Mouse (Mus musculus) embryonic facial prominence, embryonic 11.5 days (tissue): ENCODE results near the gene Fam160b1. TPM values are rescaled to one million over a fixed set of nuclear protein-coding genes. Genes with fewer than 3 reads are reported as not detected.
A peak's percentile ranks its signal among the peaks of the same experiment; 100 is the strongest.

Source experiments
- ATAC-seq: fragments of 200-750 bp; cut with Nextera tagmentation; replicated peaks from 2 replicates; pipeline ENCODE4 v1.8.0; 2017; ENCODE audit warnings: low read depth; ENCODE audit not compliant: insufficient number of reproducible peaks, low FRiP score, low TSS enrichment
- DNase-seq: peaks from one replicate; pipeline ENCODE4 v3.0.0-alpha.2; 2015; ENCODE audit warnings: low spot score
- H3K27ac ChIP-seq: fragments of 300-500 bp; sonication (generic); replicated peaks from 2 replicates; pipeline ENCODE4 v1.5.1; 2014; ENCODE audit warnings: mild to moderate bottlenecking, low read depth, low read length, control low read depth
- H3K27me3 ChIP-seq: fragments of 300-500 bp; sonication (generic); 2 replicates; pipeline ENCODE4 v1.6.1; 2014; ENCODE audit warnings: mild to moderate bottlenecking, low read length, moderate library complexity, mixed read lengths; ENCODE audit not compliant: control insufficient read depth, insufficient read depth
- H3K36me3 ChIP-seq: fragments of 300-500 bp; sonication (generic); replicated peaks from 2 replicates; pipeline ENCODE4 v1.6.1; 2014; ENCODE audit warnings: low read depth, mild to moderate bottlenecking, low read length, moderate library complexity, mixed read lengths; ENCODE audit not compliant: control insufficient read depth, insufficient read depth
- H3K4me1 ChIP-seq: fragments of 300-500 bp; sonication (generic); 2 replicates; pipeline ENCODE4 v1.6.1; 2014; ENCODE audit warnings: low read length, mixed read lengths; ENCODE audit not compliant: control insufficient read depth, insufficient read depth
- H3K4me2 ChIP-seq: fragments of 300-500 bp; sonication (generic); 2 replicates; pipeline ENCODE4 v1.6.1; 2014; ENCODE audit warnings: low read depth, mild to moderate bottlenecking, control low read depth, low read length, moderate library complexity
- H3K4me3 ChIP-seq: fragments of 300-500 bp; sonication (generic); 2 replicates; pipeline ENCODE4 v1.5.1; 2014; ENCODE audit warnings: low read depth, low read length, control low read depth
- H3K9ac ChIP-seq: fragments of 300-500 bp; sonication (generic); replicated peaks from 2 replicates; pipeline ENCODE4 v1.6.1; 2014; ENCODE audit warnings: mild to moderate bottlenecking, control low read depth, low read length
- H3K9me3 ChIP-seq: fragments of 300-500 bp; sonication (generic); replicated peaks from 2 replicates; pipeline ENCODE4 v1.6.1; 2016; ENCODE audit warnings: mild to moderate bottlenecking, low read length, inconsistent platforms, mixed read lengths; ENCODE audit not compliant: control insufficient read depth
- WGBS: fragments of 180-500 bp; shearing (Covaris S2); extraction: QIAGEN DNeasy Blood & Tissue Kit; methylation state at CpG from one replicate; pipeline ENCODE4 v1.1.7; 2014; 5-methylcytosine and 5-hydroxymethylcytosine counted together
- polyA plus RNA-seq: library from polyadenylated mRNA; unstranded; fragments of >200 nt; fragmentation: Nextera tagmentation; extraction: Ambion mirVana; gene quantifications from 2 replicates; pipeline ENCODE4 v1.2.1, GENCODE M21; 2014

Gene Fam160b1
- 14.9 and 16.4 TPM in 2 replicates for polyA plus RNA-seq

DNA sequence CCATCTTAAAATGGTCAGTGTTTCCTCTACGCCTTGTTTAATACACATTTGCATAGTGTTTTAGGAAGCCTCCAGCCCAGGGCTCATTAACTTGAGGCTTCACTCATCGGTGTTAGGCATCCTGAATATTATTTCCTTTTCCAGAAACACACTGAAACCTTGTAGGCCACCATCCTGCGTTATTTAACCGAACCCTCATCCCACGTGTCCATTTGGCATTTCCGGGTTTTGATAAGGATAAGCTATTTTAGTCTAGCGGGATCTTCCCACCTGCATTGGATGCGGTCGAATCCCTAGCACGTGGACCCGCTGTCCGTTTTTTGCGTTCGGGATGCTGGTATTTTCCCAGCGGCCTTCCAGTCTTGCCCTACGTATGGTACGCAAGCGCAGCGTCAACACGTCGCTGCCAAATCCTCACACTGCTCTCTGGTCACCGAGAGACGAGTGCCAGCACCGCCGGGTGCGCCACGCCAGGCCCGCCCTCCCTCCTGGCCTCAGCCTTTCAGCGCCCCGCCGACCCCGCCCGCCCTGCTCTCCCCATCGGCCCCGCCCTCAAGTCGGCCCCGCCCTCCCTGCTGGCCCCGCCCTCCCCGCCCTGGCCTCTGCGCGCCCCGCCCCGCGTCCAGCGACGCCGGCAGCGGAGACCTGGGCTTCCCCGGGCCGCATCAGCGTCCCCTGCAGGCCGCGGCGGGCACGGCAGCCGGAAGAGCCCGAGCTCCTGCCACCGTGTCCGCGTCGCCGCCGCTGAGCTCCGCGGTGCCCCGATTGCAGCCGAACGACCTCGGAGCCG, at the start of gene Fam160b1:
TSS of gene Fam160b1 (plus strand) at position 340 of the 790 bp plus-strand sequence.
- no peaks in the 10 kb centered on the region for H3K9me3 ChIP-seq
- H3K36me3 ChIP-seq: no peaks in the 10 kb centered on the region
- peak; percentile 93 for DNase-seq
- 2% methylated on average over 62 of the region's 70 CpGs for WGBS
- peak within 1 kb of the TSS; percentile 49 for H3K4me2 ChIP-seq
- peak; percentile 89 for ATAC-seq
- no peaks in the 10 kb centered on the region for H3K27me3 ChIP-seq
- peak within 1 kb of the TSS; percentile 98 for H3K9ac ChIP-seq
- H3K27ac ChIP-seq: peak within 1 kb of the TSS; percentile 94
- peaks cover 3% of the 10 kb centered on the region; the same call in 1 of the 2 replicates for H3K4me1 ChIP-seq
- peak within 1 kb of the TSS; percentile 96 for H3K4me3 ChIP-seq

DNA sequence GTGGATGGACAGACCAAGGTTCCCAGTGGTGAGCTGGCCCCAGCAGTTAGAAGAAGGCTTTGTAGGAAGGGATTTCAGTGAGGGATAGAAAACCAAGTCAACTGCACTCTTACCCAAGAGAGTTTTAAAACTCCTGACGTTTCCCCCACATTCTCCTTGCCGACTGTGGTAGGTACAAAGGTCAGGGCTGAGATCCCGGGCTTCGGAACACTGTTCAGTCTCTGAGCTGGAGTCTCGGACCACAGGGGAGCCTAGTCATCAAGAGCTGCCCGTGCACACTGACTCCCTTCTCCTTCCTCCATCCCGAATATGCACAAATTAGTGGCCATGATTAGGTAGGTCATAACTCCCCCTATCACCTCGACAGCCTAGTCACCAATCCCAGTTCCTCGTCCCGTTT, 47.3 kb upstream of the Fam160b1 start:
- Histone ChIP-seq H3K4me1 (no peaks in the 10 kb centered on the region), H3K4me2 (no peak overlapping the region), H3K27ac (no peak overlapping the region), H3K9ac (no peak overlapping the region), H3K27me3 (peaks cover 2% of the 10 kb centered on the region), H3K36me3 (no peaks in the 10 kb centered on the region), H3K4me3 (no peak overlapping the region), H3K9me3 (no peaks in the 10 kb centered on the region)
- 74% methylated on average over 10 of the region's 10 CpGs for WGBS
- no peak for ATAC-seq
- no peak for DNase-seq

DNA sequence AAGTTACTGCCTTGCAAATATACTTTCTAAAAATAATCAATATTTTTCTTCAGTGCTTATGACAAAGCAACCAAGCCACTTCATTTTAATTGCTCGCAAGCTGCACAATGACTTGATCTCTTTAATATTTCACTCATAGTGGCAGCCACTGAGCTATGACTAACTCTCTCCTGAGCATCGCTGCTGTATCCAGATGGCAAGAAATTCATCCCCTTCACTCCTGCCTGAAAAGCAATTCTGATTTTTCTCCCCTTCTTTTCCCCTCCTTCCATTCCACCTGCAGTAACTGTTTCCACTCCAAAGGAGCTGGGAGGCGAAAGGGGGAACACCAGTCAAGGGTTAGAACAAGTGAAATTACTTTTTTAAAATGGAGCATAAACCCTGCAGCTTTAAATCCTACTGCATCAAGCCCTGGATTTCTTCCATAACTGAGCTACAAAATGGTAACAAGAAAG, 46.6 kb upstream of the Fam160b1 start:
- no peak for ATAC-seq
- peak overlapping the region; percentile 90 for H3K4me2 ChIP-seq
- 76% methylated on average over 3 of the region's 3 CpGs for WGBS
- DNase-seq: no peak
- no peak overlapping the region; the same call in 1 of the 2 replicates for H3K9ac ChIP-seq
- H3K4me1 ChIP-seq: no peaks in the 10 kb centered on the region
- H3K9me3 ChIP-seq: no peaks in the 10 kb centered on the region
- H3K4me3 ChIP-seq: peak overlapping the region; percentile 38
- peaks cover 2% of the 10 kb centered on the region for H3K27me3 ChIP-seq
- no peaks in the 10 kb centered on the region for H3K36me3 ChIP-seq
- H3K27ac ChIP-seq: no peak overlapping the region

DNA sequence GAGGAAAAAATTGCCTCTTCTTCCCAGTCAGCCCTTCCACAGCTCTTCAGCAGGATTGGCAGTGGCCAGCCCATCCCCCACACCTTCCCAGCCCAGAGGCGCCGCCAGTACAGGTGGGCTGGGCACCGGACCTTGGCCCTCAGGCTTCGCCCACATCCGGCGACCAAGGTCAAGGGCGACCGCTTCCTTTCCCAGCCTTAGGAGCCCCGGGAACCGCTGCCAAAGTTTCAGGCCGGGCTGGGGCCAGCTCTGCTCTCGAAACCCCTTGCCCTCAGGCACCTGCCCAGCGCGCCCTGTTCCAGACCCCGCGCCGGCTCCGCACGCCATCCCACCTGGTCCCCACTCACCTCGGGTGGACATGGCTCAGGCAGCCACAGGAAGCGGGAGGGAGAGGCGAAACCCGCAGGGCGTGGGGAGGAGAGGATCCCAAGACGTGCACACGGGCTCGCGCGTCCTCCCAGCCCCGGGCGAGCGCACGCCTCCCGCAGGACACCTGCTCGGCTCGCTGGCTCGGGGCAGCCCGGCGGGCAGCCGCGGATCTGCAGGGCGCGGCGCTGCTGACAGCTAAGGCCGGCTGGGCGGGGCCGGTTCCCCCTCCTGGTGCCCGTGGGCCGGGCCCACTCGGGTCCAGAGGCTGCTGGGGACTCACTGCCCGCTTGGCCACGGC, 46.0 kb upstream of the Fam160b1 start, which contains the start of gene Ablim1:
TSS of gene Ablim1 (minus strand) at position 574 of the 667 bp plus-strand sequence.
- DNase-seq (peak; percentile 51), ATAC-seq (0 out of 2 replicates have a peak, but pooled peaks have one; percentile 29)
- Histone ChIP-seq H3K4me3 (peak within 1 kb of the TSS; percentile 38), H3K9ac (peak within 1 kb of the TSS; percentile 50), H3K27ac (no peak within 1 kb of the TSS), H3K27me3 (peaks cover 2% of the 10 kb centered on the region), H3K9me3 (no peaks in the 10 kb centered on the region), H3K4me2 (peak within 1 kb of the TSS; percentile 90), H3K4me1 (no peaks in the 10 kb centered on the region), H3K36me3 (no peaks in the 10 kb centered on the region)
- 2% methylated on average over 50 of the region's 52 CpGs for WGBS

DNA sequence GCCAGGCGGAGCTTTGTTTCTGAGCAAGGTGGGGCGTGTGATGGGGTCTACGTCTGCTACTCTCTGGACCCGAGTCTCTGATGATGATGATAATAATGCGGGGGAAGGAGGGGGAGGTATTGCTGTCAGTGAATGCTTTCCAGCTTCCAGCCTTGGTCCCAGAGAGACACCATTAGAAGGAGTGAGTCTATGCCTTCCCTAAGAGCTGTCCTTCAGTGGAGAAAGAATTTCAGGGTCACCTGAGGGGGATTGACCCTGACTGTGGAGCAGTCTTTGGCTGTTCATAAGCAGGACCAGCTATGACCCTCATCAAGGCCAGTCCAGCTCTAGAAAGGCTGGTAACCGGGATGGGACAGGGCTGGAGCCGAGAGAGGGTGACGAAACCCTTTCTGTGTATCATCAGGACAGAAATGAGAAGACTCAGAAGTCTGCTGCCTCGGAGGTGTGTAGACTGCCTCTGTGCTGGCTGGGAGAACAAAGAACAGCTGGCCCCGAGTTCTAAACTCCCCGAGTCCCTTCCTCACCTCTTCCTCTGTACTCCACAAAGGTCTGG, 45.4 kb upstream of the Fam160b1 start:
- ATAC-seq (0 out of 2 replicates have a peak, but pooled peaks have one; percentile 59), DNase-seq (no peak)
- H3K4me2 ChIP-seq: peak overlapping the region; percentile 90
- no peaks in the 10 kb centered on the region for H3K36me3 ChIP-seq
- H3K9me3 ChIP-seq: no peaks in the 10 kb centered on the region
- peak overlapping the region; percentile 38 for H3K4me3 ChIP-seq
- WGBS: 43% methylated on average over 11 of the region's 11 CpGs
- H3K4me1 ChIP-seq: no peaks in the 10 kb centered on the region
- peaks cover 2% of the 10 kb centered on the region for H3K27me3 ChIP-seq
- H3K9ac ChIP-seq: peak overlapping the region; percentile 50
- no peak overlapping the region for H3K27ac ChIP-seq

DNA sequence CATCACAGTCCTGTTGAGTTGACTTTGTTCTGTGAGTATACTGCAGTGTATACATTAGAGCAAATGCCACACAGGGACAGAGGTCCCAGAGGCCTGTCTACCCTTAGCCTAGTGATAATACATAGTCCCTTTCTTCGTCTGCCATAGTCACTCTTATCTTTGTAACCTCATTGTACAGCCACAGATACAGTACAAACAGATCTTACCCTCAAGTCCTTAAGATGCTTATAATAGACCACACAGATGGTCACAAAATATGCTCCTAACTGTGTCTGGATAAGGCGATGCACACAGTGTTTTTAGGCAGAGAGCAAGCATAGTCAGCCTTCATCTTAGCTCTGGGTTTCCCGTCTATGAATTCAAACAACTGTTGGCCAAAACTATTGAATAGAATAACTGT, 43.9 kb upstream of the Fam160b1 start:
- no peaks in the 10 kb centered on the region for H3K9me3 ChIP-seq
- 87% methylated on average over 3 of the region's 3 CpGs for WGBS
- ATAC-seq: no peak
- H3K4me3 ChIP-seq: no peak overlapping the region
- H3K27ac ChIP-seq: no peak overlapping the region
- no peaks in the 10 kb centered on the region for H3K4me1 ChIP-seq
- H3K4me2 ChIP-seq: no peak overlapping the region
- H3K27me3 ChIP-seq: peaks cover 2% of the 10 kb centered on the region
- no peak for DNase-seq
- H3K9ac ChIP-seq: no peak overlapping the region
- no peaks in the 10 kb centered on the region for H3K36me3 ChIP-seq

DNA sequence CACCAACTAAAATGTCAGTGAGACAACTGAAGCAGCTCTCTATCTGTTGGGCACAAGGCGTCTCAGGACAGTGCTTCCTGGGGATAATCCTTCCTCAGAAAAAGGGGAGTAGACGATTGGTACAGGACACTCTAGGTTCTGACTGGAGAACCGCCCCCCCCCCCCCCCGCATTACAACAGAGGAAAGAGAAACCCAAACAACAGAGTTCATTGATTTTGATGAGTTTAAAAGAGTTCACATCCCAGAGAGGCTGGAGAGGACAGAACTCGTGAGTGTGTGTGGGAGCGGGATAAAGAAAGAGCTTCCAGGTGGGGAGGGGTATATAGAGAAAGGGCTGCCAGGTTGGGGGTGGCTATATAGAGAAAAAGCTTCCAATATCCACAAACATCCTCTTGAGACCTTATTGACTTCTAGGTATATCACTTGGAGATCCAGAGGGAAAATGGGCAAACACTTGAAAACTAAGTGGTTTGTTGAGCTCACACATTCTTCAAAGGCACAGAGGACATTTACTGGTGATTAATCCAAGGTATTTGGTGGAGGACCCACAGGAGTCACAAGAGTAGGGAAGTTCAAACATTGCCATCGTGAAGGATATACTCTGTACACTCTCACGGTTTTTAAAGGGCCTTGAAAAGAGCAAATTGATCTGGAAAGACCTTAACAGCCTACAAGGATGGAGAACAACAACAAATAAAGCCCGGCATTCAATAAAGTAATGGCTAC, 39.7 kb upstream of the Fam160b1 start:
- Histone ChIP-seq H3K4me3 (no peak overlapping the region), H3K4me2 (no peak overlapping the region), H3K36me3 (no peaks in the 10 kb centered on the region), H3K27me3 (no peaks in the 10 kb centered on the region), H3K4me1 (no peaks in the 10 kb centered on the region), H3K9ac (no peak overlapping the region), H3K9me3 (no peaks in the 10 kb centered on the region), H3K27ac (no peak overlapping the region)
- DNase-seq (no peak), ATAC-seq (no peak)
- WGBS: 80% methylated on average over 9 of the region's 9 CpGs
